Mouse (Mus musculus) gastrocnemius, postnatal 25 days (tissue): Measurements from ENCODE around the gene Fmnl2. TPM values are rescaled to one million over a fixed set of nuclear protein-coding genes. Genes with fewer than 3 reads are reported as not detected.

Source experiments
- DNase-seq: peaks from one replicate; pipeline ENCODE4 v3.0.0; 2022
- total RNA-seq, 2 experiments: library from RNA; stranded (reverse); gene quantifications; 1 replicate in 1 of 2; 2 replicates in 1 of 2; pipeline ENCODE4 v1.2.3; 2021

Gene Fmnl2
- total RNA-seq, 2 experiments from 2014 or later = 6.2 to 6.8 TPM

- no peak for DNase-seq
Observed at GRCm38 (mm10) chr2:52864635-52865034, 7.0 kb downstream of the Fmnl2 start.

- DNase-seq = no peak
Observed at GRCm38 (mm10) chr2:52866151-52866550, 8.5 kb downstream of the Fmnl2 start.

DNA sequence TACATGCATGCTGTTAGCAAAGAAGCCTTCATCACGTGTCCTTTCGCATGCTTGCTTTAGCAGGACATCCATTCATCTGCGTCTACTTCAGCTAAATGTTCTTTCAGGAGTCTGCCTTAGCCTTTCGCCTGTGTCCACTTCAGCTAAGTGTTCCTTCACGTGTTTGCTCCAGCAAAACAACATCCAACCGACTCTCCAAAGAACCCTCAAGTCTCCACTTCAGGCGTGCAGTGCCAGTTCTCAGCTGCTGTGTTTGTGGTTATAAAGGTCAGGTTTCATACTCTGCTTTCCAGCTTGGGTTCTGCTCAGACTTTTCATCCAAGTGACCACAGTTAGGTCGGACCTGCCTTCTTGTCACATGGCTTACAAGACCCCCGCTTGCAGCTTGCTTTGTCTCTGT lies 10.1 kb downstream of the Fmnl2 start:
- no peak for DNase-seq

DNA sequence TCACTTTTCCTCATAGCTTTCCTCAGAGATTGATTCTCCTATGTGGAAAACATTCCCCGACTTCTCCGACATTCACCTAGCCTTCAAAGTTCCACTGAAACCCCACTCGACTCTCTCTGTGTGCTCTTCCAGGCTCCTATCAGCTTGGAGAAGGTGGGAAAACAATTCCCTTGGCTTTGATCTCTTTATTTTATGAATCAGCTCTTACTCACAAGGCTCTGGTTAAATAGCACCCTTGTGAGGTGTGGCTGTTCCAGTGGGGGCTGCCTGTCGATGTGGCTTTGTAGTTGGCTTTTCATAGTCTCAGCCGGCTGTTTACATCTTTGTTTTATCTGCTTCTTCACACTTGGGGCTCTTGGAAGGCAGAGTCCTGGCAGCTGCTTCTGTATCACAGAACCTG lies 10.5 kb downstream of the Fmnl2 start:
- no peak for DNase-seq

GRCm38 (mm10) chr2:52872636-52873035 lies 15.0 kb downstream of the Fmnl2 start:
- no peak for DNase-seq

- DNase-seq = no peak
Observed at GRCm38 (mm10) chr2:52873276-52874063, 15.8 kb downstream of the Fmnl2 start.

DNA sequence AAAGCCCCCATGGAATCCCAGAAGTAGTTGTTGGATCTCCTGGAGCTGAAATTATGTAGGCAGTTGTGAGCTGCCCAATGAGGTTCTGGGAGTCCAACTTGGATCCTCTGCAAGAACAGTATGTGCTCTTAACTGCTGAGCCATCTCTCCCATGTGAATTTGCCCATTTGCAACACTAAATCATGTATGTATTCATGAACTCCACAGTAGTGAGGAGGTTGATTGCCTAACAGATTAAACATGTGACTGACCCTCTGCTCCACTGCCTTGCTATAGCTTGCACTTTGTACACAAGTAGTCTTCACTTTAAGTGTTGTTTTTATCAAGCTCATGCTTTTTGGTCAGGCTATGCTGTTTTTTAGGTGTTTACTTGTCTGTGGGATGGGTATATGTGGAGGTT lies 17.1 kb downstream of the Fmnl2 start:
- DNase-seq = no peak

GRCm38 (mm10) chr2:52875801-52876200 lies 18.1 kb downstream of the Fmnl2 start:
- DNase-seq = no peak

DNA sequence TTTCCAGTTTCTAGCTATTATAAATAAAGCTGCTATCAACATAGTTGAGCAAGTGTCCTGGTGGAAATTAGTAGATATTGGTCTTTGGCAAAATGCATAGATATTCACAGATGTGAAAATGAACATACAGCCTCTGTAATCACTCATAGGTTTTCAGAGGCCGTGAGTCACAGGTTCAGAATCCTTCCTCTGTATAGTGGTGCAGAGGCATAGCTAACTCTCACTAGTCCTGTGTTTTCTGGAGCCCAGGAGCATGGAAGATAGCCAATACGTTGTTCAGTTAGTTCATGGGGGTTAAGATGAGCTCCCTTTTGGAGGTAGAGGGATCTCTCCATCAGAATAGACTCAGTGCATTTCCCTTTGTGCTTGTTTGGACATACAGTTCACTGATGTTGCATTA lies 25.7 kb downstream of the Fmnl2 start:
- DNase-seq = no peak

- DNase-seq = no peak
Observed at GRCm38 (mm10) chr2:52884082-52884481, 26.4 kb downstream of the Fmnl2 start.

- DNase-seq = no peak
Observed at GRCm38 (mm10) chr2:52885071-52885470, 27.4 kb downstream of the Fmnl2 start.

DNA sequence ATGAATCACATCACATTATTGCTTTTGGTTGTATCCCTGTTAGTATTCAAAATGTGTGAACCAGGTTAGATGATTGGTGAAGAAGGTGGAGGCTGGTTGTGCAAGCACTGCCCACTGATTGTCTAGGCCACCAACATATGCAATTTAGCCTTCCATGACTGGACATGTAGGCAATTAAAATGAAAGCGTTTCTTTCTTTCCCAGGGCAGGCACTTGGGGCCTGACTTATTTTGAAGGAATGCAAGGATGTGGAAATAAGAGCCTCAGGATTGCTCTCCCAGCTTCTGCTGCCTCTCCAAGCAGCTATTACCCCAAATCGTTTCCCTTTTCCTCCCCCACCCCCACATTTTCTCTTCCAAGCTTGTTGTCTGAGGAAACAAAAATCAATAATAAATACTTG lies 29.6 kb downstream of the Fmnl2 start:
- DNase-seq = no peak

DNA sequence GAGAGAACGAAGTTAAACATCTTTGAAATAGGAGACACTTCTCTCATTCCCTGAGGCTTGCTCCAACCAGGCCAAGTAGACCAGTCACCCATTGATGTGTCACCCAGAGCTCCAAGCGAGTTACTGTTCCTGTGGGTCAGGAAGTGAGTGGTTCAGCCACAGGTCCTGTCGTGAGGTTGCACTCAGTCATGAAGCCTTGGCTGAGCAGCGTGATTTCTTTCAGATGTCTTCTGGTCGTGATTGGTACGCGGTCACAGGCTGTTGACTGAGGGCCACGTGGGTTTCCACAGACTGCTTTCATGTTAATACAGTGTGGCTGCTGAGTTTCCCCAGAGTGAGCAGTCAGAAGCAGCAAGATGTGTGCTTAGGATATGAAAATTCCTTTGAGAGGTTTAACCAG lies 33.5 kb downstream of the Fmnl2 start:
- no peak for DNase-seq

DNA sequence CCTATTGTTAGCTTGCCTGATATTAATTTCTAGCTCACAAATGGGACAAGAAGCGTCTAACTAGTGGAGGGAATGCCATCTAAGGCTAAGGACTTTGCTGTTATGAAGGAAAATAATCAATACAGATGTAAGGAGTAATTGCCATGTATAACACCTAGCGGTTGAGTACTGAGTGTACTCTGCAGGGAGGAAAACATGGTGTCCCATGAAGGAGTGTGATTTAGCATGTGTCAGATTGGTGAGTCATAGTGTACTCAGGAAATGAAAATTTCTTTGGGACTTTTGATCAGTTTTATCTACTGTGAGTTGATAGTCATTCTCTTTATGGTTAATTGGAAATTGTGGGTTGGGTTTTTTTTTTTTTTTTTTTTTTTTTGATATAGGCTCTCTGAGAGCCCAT lies 34.1 kb downstream of the Fmnl2 start:
- no peak for DNase-seq

- DNase-seq = peak; percentile 87
Observed at GRCm38 (mm10) chr2:52894983-52895621, 37.4 kb downstream of the Fmnl2 start.

DNA sequence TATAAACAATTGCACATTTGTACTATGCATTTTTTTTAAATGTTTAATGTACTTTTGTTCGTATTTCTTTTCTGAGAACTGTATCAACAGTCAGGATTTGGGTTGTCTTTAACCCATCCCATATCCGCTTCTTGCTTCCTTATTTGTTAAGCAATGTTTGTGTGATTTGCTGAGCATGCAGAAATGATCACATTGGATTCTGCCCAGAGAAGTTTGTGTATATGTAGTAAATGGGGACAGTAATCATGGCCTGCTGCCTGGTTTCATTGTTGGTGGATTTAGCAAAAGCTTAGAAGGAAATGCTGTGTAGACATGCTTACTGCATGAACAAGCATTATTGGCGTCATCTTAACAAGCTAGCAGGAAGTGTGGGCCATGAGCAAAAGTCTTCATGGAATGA lies 39.3 kb downstream of the Fmnl2 start:
- no peak for DNase-seq

DNA sequence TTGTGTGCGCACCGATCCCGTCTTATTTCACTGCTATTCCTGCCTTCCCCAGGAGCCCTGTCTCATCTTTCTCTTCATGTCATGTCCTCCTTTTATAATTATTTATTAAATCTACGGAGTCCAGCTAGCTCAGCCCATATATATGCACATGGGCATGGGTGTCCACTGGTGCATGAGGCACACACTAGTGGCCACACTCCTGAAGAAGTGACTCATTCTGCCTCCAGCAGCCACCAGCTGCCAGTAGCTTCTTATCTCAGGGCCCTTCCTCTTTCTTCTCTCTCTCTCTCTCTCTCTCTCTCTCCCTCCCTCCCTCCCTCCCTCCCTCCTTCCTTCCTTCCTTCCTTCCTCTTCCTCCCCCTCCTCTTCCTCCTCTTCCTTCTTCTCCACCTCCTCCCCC lies 43.1 kb downstream of the Fmnl2 start:
- DNase-seq = no peak

- DNase-seq = peak; percentile 10
Observed at GRCm38 (mm10) chr2:52901300-52902013, 43.8 kb downstream of the Fmnl2 start.

GRCm38 (mm10) chr2:52902456-52902855 lies 44.8 kb downstream of the Fmnl2 start:
- DNase-seq = no peak

DNA sequence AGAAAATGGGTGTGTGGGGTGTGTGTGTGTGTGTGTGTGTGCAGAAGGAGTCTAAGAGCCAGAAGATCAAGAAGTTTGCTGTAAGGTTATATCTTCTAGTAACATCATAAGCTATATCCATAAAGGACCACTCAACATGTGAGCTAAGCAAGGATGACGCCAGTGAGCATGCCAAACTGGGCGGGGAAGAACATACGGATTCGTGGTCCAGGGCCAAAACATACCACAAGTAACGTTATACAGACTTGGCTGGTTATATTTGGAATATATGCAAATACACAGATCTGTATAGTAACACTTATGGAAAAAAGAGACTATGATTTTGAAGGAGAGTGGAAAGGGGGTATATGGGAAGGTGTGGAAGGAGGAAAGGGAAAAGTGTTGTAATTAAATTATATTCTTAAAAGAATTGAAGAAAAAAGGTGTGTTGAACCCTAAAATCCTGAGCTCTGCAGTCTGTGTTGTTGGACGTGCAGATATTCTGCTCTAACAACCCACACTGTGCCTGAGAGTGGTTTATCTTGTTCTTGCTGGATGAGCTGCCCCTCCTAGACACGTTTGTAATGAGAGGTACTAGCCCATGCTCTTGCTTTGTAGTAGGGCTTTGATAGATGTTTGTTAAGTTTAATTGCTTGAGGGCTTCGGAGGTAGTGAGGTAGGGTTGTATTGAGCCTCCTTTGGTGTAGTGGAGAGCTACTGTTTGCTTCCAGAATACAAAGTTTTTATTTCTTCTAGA lies 45.7 kb downstream of the Fmnl2 start:
- no peak for DNase-seq

- no peak for DNase-seq
Observed at GRCm38 (mm10) chr2:52904526-52904925, 46.9 kb downstream of the Fmnl2 start.

GRCm38 (mm10) chr2:52913311-52913710 lies 55.7 kb downstream of the Fmnl2 start:
- no peak for DNase-seq

- DNase-seq = no peak
Observed at GRCm38 (mm10) chr2:52913746-52914145, 56.1 kb downstream of the Fmnl2 start.
